Mouse (Mus musculus) megakaryocyte, embryonic 14.5 days (primary cell): ENCODE measurements around the gene Rbp3. TPM values are rescaled to one million over a fixed set of nuclear protein-coding genes. Genes with fewer than 3 reads are reported as not detected.

Source experiments
- H3K27me3 ChIP-seq: replicated peaks from 2 replicates; pipeline ENCODE3; 2012; ENCODE audit warnings: inconsistent platforms
- H3K36me3 ChIP-seq: replicated peaks from 2 replicates; pipeline ENCODE3; 2012; ENCODE audit warnings: low read length, inconsistent platforms, mixed read lengths
- H3K4me1 ChIP-seq: 2 replicates; pipeline ENCODE4 v1.6.1; 2012; ENCODE audit warnings: inconsistent platforms
- H3K4me3 ChIP-seq: replicated peaks from 2 replicates; pipeline ENCODE3; 2012; ENCODE audit warnings: moderate library complexity, mild to moderate bottlenecking, inconsistent platforms
- H3K9me3 ChIP-seq: 2 replicates; pipeline ENCODE4 v1.6.1; 2012; ENCODE audit warnings: inconsistent platforms
- FLI1 ChIP-seq: IDR thresholded peaks from 2 replicates; pipeline ENCODE4 v1.6.1; 2012; ENCODE audit warnings: low read length, inconsistent platforms, mixed read lengths
- GATA1 ChIP-seq: IDR thresholded peaks from 3 replicates; pipeline ENCODE4 v1.6.1; 2012; ENCODE audit warnings: mixed read lengths, low read length, inconsistent platforms, borderline replicate concordance
- polyA plus RNA-seq: library from polyadenylated mRNA; stranded (reverse); fragments of >175 nt; gene quantifications from 2 replicates; pipeline ENCODE4 v1.2.3, GENCODE M21; 2012; ENCODE audit warnings: low replicate concordance; ENCODE audit not compliant: insufficient read depth

Rbp3 gene
- polyA plus RNA-seq, 1 experiment, result not detected

GRCm38 (mm10) chr14:34001445-34001844 lies 47.6 kb downstream of the Rbp3 start:
- Histone ChIP-seq H3K4me1 (no peaks in the 10 kb centered on the region), H3K9me3 (peaks cover 9% of the 10 kb centered on the region; the same call in 1 of the 2 replicates), H3K4me3 (no peak overlapping the region), H3K36me3 (no peaks in the 10 kb centered on the region), H3K27me3 (no peaks in the 10 kb centered on the region)
- TF ChIP-seq FLI1 (no peak), GATA1 (no peak)

DNA sequence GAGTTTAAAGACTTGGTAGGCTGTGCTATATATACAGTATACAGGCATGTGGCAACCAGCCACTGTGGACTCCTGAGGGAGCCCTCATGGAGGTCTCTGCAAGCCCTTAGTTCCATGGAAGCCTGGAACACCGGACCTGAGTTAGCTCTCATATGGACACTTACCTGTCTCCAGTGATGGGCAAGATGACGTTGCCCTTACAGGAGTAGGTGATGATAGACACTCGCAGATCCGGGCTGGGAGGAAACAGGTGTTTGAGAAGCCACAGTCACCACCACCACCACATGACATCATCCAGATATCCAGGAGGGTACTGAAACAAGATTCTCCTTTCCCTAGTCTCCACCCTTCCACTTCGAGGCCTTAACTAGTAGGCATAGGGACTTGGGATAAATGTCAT lies 48.6 kb downstream of the Rbp3 start:
- Histone ChIP-seq H3K27me3 (no peaks in the 10 kb centered on the region), H3K9me3 (peaks cover 9% of the 10 kb centered on the region; the same call in 1 of the 2 replicates), H3K4me1 (no peaks in the 10 kb centered on the region), H3K36me3 (no peaks in the 10 kb centered on the region), H3K4me3 (no peak overlapping the region)
- TF ChIP-seq FLI1, result no peak
- TF ChIP-seq GATA1, result no peak

Other genes with a start within 250 kb of the Rbp3 start
- not detected in 2 replicates for gene Gdf10, start 30.4 kb upstream of the Rbp3 start, polyA plus RNA-seq
- not detected in 2 replicates for gene Gdf2, start 13.0 kb upstream of the Rbp3 start, polyA plus RNA-seq
- not detected in 2 replicates for gene Zfp488, start 24.8 kb downstream of the Rbp3 start, polyA plus RNA-seq
- gene Gm30083, start 61.2 kb downstream of the Rbp3 start, polyA plus RNA-seq, result not detected in 2 replicates
- not detected in 2 replicates for gene Gm5460, start 62.8 kb downstream of the Rbp3 start, polyA plus RNA-seq
- gene Antxrl, start 98.7 kb downstream of the Rbp3 start, polyA plus RNA-seq, result not detected in 2 replicates
- gene Anxa8, start 132.0 kb downstream of the Rbp3 start, polyA plus RNA-seq, result not detected in 2 replicates
- not detected in 2 replicates for gene A630023A22Rik, start 148.8 kb downstream of the Rbp3 start, polyA plus RNA-seq
- not detected in 2 replicates for gene Npy4r, start 198.5 kb downstream of the Rbp3 start, polyA plus RNA-seq
- not detected in 2 replicates for gene Gprin2, start 247.7 kb downstream of the Rbp3 start, polyA plus RNA-seq